Mouse (Mus musculus): ENCODE data around the gene Serpina5. TPM values are rescaled to one million over a fixed set of nuclear protein-coding genes. Genes with fewer than 3 reads are reported as not detected.
"Not testable (repeated sequence)": the region's sequence is repeated elsewhere in the genome, so short reads cannot be mapped to it uniquely, and the experiment has no call there.

The Serpina5 gene
- polyA plus RNA-seq, 1 experiment, result 0.05 TPM

- 92% methylated on average over 2 of the region's 2 CpGs for WGBS
- Histone ChIP-seq H3K4me3 (ENCODE audit: control insufficient read depth, insufficient read depth, low read length) (no peak overlapping the region), H3K27ac (ENCODE audit: control insufficient read depth, insufficient read depth, low read length) (no peak overlapping the region), H3K36me3 (ENCODE audit: control insufficient read depth, insufficient read depth, low read length) (no peaks in the 10 kb centered on the region), H3K4me1 (replicated peaks; ENCODE audit: control insufficient read depth, insufficient read depth, low read length) (no peaks in the 10 kb centered on the region), H3K27me3 (ENCODE audit: control insufficient read depth, insufficient read depth, low read length) (no peaks in the 10 kb centered on the region)
- TF ChIP-seq CTCF (IDR thresholded peaks at IDR 0.05; ENCODE audit: borderline replicate concordance, control insufficient read depth, extremely low read depth, insufficient read depth, low read length, poor library complexity), result no peak
- TF ChIP-seq POLR2A (IDR thresholded peaks at IDR 0.05; ENCODE audit: control insufficient read depth, extremely low read depth, insufficient read depth, low read length, poor library complexity), result no peak
- no peak for DNase-seq
Measured at GRCm38 (mm10) chr12:104090119-104090518, 10.8 kb upstream of the Serpina5 start.

DNA sequence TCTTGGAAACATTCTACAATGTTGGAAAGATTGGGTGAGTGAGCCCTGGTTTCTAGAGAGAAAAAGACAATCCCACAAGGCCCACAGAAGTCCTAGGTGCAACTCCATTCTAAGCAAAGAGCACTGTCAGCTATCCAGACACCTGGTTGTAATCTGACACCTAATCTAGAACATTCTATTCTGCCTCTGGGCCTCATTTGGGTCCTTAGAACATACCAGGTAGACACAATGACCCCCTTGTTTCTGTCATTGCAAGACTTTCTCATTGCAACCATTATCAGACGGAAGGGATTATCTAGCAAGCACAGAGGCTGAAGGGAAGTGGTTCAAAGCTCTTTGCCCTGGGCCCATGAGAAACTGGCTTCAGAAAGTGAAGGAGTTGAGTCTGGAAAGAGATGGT, 9.6 kb upstream of the Serpina5 start:
- no peaks in the 10 kb centered on the region for H3K27me3 ChIP-seq (ENCODE audit: control insufficient read depth, insufficient read depth, low read length)
- WGBS, result 98% methylated on average over 1 of the region's 1 CpGs
- TF ChIP-seq POLR2A (IDR thresholded peaks at IDR 0.05; ENCODE audit: control insufficient read depth, extremely low read depth, insufficient read depth, low read length, poor library complexity) (no peak), CTCF (IDR thresholded peaks at IDR 0.05; ENCODE audit: borderline replicate concordance, control insufficient read depth, extremely low read depth, insufficient read depth, low read length, poor library complexity) (no peak)

GRCm38 (mm10) chr12:104105847-104106246, 4.9 kb downstream of the Serpina5 start:
- Histone ChIP-seq H3K4me1 (replicated peaks; ENCODE audit: control insufficient read depth, insufficient read depth, low read length) (no peaks in the 10 kb centered on the region), H3K4me3 (ENCODE audit: control insufficient read depth, insufficient read depth, low read length) (no peak overlapping the region), H3K36me3 (ENCODE audit: control insufficient read depth, insufficient read depth, low read length) (no peaks in the 10 kb centered on the region), H3K27ac (ENCODE audit: control insufficient read depth, insufficient read depth, low read length) (no peak overlapping the region), H3K27me3 (ENCODE audit: control insufficient read depth, insufficient read depth, low read length) (no peaks in the 10 kb centered on the region)
- no peak for DNase-seq
- TF ChIP-seq CTCF (IDR thresholded peaks at IDR 0.05; ENCODE audit: borderline replicate concordance, control insufficient read depth, extremely low read depth, insufficient read depth, low read length, poor library complexity), result no peak
- no peak for TF ChIP-seq POLR2A (IDR thresholded peaks at IDR 0.05; ENCODE audit: control insufficient read depth, extremely low read depth, insufficient read depth, low read length, poor library complexity)

More for the DNA sequence above, 9.6 kb upstream of the Serpina5 start:
- H3K4me3 ChIP-seq (ENCODE audit: control insufficient read depth, insufficient read depth, low read length), result no peak overlapping the region
- no peaks in the 10 kb centered on the region for H3K36me3 ChIP-seq (ENCODE audit: control insufficient read depth, insufficient read depth, low read length)
- H3K27ac ChIP-seq (ENCODE audit: control insufficient read depth, insufficient read depth, low read length), result no peak overlapping the region
- no peak for DNase-seq
- no peaks in the 10 kb centered on the region for H3K4me1 ChIP-seq (replicated peaks; ENCODE audit: control insufficient read depth, insufficient read depth, low read length)

DNA sequence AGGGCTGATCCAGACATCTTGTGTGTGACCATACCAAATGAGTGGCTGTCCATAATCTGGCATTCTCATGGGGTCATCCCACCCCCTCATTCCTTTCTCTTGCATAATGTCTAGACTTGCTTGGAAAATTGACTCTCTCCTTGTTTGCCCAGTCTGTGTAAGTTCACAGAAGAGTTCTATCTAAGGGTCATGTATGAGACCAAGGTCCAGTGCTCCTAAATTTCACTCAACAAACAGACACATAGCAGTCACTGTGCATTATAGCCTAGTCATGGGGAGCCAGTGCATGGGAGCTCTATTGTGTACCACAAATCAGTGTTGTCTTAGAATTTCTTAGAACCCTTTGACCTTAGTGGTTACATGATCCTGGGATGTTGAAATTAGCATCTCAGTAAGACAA, 6.0 kb downstream of the Serpina5 start:
- no peak for DNase-seq
- Histone ChIP-seq H3K4me3 (ENCODE audit: control insufficient read depth, insufficient read depth, low read length) (no peak overlapping the region), H3K4me1 (replicated peaks; ENCODE audit: control insufficient read depth, insufficient read depth, low read length) (no peaks in the 10 kb centered on the region), H3K27ac (ENCODE audit: control insufficient read depth, insufficient read depth, low read length) (no peak overlapping the region), H3K36me3 (ENCODE audit: control insufficient read depth, insufficient read depth, low read length) (no peaks in the 10 kb centered on the region), H3K27me3 (ENCODE audit: control insufficient read depth, insufficient read depth, low read length) (no peaks in the 10 kb centered on the region)
- no peak for TF ChIP-seq CTCF (IDR thresholded peaks at IDR 0.05; ENCODE audit: borderline replicate concordance, control insufficient read depth, extremely low read depth, insufficient read depth, low read length, poor library complexity)
- TF ChIP-seq POLR2A (IDR thresholded peaks at IDR 0.05; ENCODE audit: control insufficient read depth, extremely low read depth, insufficient read depth, low read length, poor library complexity), result no peak

DNA sequence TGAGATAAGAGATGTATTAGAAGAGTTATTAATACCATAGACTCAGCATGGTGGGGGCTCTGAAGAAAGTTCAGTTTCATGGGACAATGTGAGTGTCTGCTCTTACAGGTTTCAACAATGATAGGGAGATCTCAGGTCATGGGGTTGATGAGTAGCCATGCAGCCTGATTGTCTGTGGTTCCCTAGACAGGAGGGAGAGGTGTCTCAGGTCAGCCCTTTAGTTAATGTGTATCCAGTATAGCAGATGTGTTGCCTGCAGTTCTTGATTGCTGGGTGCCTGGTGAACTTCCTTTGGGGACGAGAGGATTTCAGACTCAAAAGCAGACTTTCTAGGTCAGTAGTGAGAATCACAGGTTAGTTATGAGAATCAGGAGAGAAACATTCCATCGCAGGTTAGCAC, 7.6 kb downstream of the Serpina5 start:
- WGBS, result 87% methylated on average over 2 of the region's 2 CpGs
- no peaks in the 10 kb centered on the region for H3K4me1 ChIP-seq (replicated peaks; ENCODE audit: control insufficient read depth, insufficient read depth, low read length)
- H3K4me3 ChIP-seq (ENCODE audit: control insufficient read depth, insufficient read depth, low read length), result no peak overlapping the region
- no peaks in the 10 kb centered on the region for H3K27me3 ChIP-seq (ENCODE audit: control insufficient read depth, insufficient read depth, low read length)
- TF ChIP-seq CTCF (IDR thresholded peaks at IDR 0.05; ENCODE audit: borderline replicate concordance, control insufficient read depth, extremely low read depth, insufficient read depth, low read length, poor library complexity), result no peak
- TF ChIP-seq POLR2A (IDR thresholded peaks at IDR 0.05; ENCODE audit: control insufficient read depth, extremely low read depth, insufficient read depth, low read length, poor library complexity), result no peak
- DNase-seq, result no peak
- no peaks in the 10 kb centered on the region for H3K36me3 ChIP-seq (ENCODE audit: control insufficient read depth, insufficient read depth, low read length)
- H3K27ac ChIP-seq (ENCODE audit: control insufficient read depth, insufficient read depth, low read length), result no peak overlapping the region

DNA sequence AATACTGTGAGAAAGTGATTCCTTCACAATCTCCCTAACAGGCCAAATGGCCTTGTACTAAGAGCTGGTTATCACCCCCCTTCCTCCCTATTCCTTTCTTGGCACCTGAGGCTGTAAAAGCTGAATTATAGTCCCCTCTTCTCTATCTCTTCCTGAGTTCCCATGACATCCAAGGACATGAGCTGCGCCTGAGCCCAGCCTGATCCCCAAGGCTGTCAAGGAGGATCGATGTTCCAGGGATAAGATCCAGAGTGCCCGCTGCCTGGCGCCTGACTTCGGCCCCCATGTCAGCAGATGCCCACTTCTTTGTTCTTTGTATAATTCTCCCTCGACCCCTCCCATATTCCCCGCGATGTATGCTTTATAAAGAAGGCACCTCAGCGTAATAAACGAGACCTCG, 11.4 kb downstream of the Serpina5 start, which contains the start of gene Serpina3a:
Gene Serpina3a, plus strand, starts transcription at position 392 of the 400 bp plus-strand sequence.
- not testable (repeated sequence) for H3K4me1 ChIP-seq (replicated peaks; ENCODE audit: control insufficient read depth, insufficient read depth, low read length); H3K36me3 ChIP-seq (ENCODE audit: control insufficient read depth, insufficient read depth, low read length)
- WGBS, result 96% methylated on average over 11 of the region's 11 CpGs

DNA sequence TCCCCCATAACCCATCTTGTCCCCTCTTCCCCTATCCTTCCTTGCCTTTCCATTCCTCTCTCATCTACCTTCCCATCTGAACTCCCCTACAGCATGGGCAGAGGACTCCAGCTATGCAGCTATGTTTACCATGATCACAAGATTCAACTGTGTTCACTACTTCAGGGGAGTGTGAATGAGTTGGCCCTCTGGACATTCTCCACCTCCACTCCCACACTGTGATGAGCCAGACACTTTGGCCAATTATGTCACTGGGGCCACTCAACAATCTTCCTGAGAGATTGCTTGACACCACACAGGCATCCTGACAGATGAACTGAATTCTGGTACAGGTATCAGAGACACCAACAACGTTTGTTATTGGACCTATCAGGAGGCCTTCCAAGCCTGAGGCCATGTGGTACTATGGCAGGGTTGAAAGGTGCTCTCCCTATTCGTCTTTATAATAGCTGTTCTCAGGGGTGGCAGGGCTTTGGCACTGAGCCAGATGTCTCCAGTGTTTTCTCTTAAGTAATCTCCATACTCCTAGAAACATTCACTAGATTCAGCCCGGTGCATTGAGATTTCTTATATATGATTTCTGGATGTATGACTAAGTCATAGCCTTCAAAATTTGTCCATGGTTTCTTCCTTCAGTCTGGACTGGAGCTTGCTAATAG, 14.1 kb downstream of the Serpina5 start:
- no peak for DNase-seq
- 76% methylated on average over 3 of the region's 3 CpGs for WGBS
- Histone ChIP-seq H3K4me3 (ENCODE audit: control insufficient read depth, insufficient read depth, low read length) (no peak overlapping the region), H3K27me3 (ENCODE audit: control insufficient read depth, insufficient read depth, low read length) (no peaks in the 10 kb centered on the region), H3K36me3 (ENCODE audit: control insufficient read depth, insufficient read depth, low read length) (no peaks in the 10 kb centered on the region), H3K4me1 (replicated peaks; ENCODE audit: control insufficient read depth, insufficient read depth, low read length) (no peaks in the 10 kb centered on the region), H3K27ac (ENCODE audit: control insufficient read depth, insufficient read depth, low read length) (no peak overlapping the region)
- TF ChIP-seq POLR2A (IDR thresholded peaks at IDR 0.05; ENCODE audit: control insufficient read depth, extremely low read depth, insufficient read depth, low read length, poor library complexity) (no peak), CTCF (IDR thresholded peaks at IDR 0.05; ENCODE audit: borderline replicate concordance, control insufficient read depth, extremely low read depth, insufficient read depth, low read length, poor library complexity) (no peak)

More for the DNA sequence above, 11.4 kb downstream of the Serpina5 start, which contains the start of gene Serpina3a:
- not testable (repeated sequence) for H3K27me3 ChIP-seq (ENCODE audit: control insufficient read depth, insufficient read depth, low read length); H3K4me3 ChIP-seq (ENCODE audit: control insufficient read depth, insufficient read depth, low read length); DNase-seq; H3K27ac ChIP-seq (ENCODE audit: control insufficient read depth, insufficient read depth, low read length)

Measured in thymus, adult 2 months (tissue).